Mouse (Mus musculus): Measurements from ENCODE around the gene Aak1.
"Not testable (repeated sequence)": the region's sequence is repeated elsewhere in the genome, so short reads cannot be mapped to it uniquely, and the experiment has no call there.

Gene Aak1

GRCm38 (mm10) chr6:86841949-86842348 is 7.4 kb upstream of the Aak1 start:
- DNase-seq (ENCODE audit: low spot score in 2 of 2) = no peak

GRCm38 (mm10) chr6:86843636-86844035 is 5.7 kb upstream of the Aak1 start:
- no peak for DNase-seq (ENCODE audit: low spot score in 2 of 2)

- DNase-seq (ENCODE audit: low spot score in 2 of 2) = no peak
Measured at GRCm38 (mm10) chr6:86846467-86846866, 2.9 kb upstream of the Aak1 start.

- no peak for DNase-seq (ENCODE audit: low spot score in 2 of 2)
Measured at GRCm38 (mm10) chr6:86847816-86848215, 1.5 kb upstream of the Aak1 start.

- DNase-seq (ENCODE audit: low spot score in 2 of 2) = no peak
Measured at GRCm38 (mm10) chr6:86848580-86848914, 770 bp upstream of the Aak1 start.

- DNase-seq (ENCODE audit: low spot score in 2 of 2) = peak in 1 of 2 experiments; percentile 13
Measured at GRCm38 (mm10) chr6:86849692-86850445, 552 bp downstream of the Aak1 start.

- DNase-seq (ENCODE audit: low spot score in 2 of 2) = peak in 1 of 2 experiments; percentile 22
Measured at GRCm38 (mm10) chr6:86850588-86850987, 1.3 kb downstream of the Aak1 start.

GRCm38 (mm10) chr6:86851561-86851960 is 2.2 kb downstream of the Aak1 start:
- no peak for DNase-seq (ENCODE audit: low spot score in 2 of 2)

- DNase-seq (ENCODE audit: low spot score in 2 of 2) = no peak
Measured at GRCm38 (mm10) chr6:86853928-86854327, 4.6 kb downstream of the Aak1 start.

GRCm38 (mm10) chr6:86854941-86855340 is 5.6 kb downstream of the Aak1 start:
- no peak for DNase-seq (ENCODE audit: low spot score in 2 of 2)

- no peak for DNase-seq (ENCODE audit: low spot score in 2 of 2)
Measured at GRCm38 (mm10) chr6:86858606-86859005, 9.3 kb downstream of the Aak1 start.

- DNase-seq (ENCODE audit: low spot score in 2 of 2) = no peak
Measured at GRCm38 (mm10) chr6:86860732-86861463, 11.6 kb downstream of the Aak1 start.

GRCm38 (mm10) chr6:86864358-86864757 is 15.0 kb downstream of the Aak1 start:
- DNase-seq (ENCODE audit: low spot score in 2 of 2) = no peak

GRCm38 (mm10) chr6:86870335-86870734 is 21.0 kb downstream of the Aak1 start:
- DNase-seq (ENCODE audit: low spot score in 2 of 2) = no peak

- peak; percentile 35 to 40 for DNase-seq (ENCODE audit: low spot score in 2 of 2)
Measured at GRCm38 (mm10) chr6:86871783-86872182, 22.5 kb downstream of the Aak1 start.

GRCm38 (mm10) chr6:86874711-86875375 is 25.5 kb downstream of the Aak1 start:
- no peak for DNase-seq (ENCODE audit: low spot score in 2 of 2)

GRCm38 (mm10) chr6:86876451-86876850 is 27.1 kb downstream of the Aak1 start:
- DNase-seq (ENCODE audit: low spot score in 2 of 2) = no peak

GRCm38 (mm10) chr6:86878656-86879055 is 29.3 kb downstream of the Aak1 start:
- DNase-seq (ENCODE audit: low spot score in 2 of 2) = not testable (repeated sequence)

- no peak for DNase-seq (ENCODE audit: low spot score in 2 of 2)
Measured at GRCm38 (mm10) chr6:86879314-86879713, 30.0 kb downstream of the Aak1 start.

- DNase-seq (ENCODE audit: low spot score in 2 of 2) = no peak
Measured at GRCm38 (mm10) chr6:86884230-86884629, 34.9 kb downstream of the Aak1 start.

- no peak for DNase-seq (ENCODE audit: low spot score in 2 of 2)
Measured at GRCm38 (mm10) chr6:86884746-86885145, 35.4 kb downstream of the Aak1 start.

GRCm38 (mm10) chr6:86885816-86886529 is 36.7 kb downstream of the Aak1 start:
- DNase-seq (ENCODE audit: low spot score in 2 of 2) = no peak

All from spleen, postnatal 36 days (tissue).